Comparison of ENCODE assay signal across 8 mouse cellular contexts in the genomic region with DNA sequence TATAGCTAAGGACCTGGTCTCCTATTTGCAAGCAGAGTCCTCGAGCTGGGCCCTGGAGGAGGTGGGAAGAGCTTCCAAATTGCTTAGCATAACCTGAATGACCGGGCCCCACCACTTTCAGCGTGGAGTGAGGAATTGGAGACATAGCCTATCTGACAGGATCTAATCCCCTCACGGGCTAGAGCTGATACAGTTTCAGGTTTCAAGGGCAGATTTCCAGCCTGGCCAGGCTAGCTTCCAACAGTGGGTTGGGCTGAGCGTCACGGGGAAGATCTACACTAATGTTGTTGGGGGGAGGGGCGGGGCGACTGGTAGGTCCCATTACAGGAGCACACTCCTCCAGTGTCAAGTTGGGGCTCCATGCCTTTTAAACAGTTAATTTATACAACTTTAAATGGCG. TPM values are rescaled to one million over a fixed set of nuclear protein-coding genes. Genes with fewer than 3 reads are reported as not detected.
A peak's percentile ranks its signal among the peaks of the same experiment; 100 is the strongest.
DNase-seq lines count a peak whose midpoint lies in the region; ATAC-seq and TF ChIP-seq lines count a peak whose summit lies in the region.

No protein-coding gene starts in this region.

- intact Hi-C loops in heart, adult 2 months (cut with DNase I) = no loop called here

- peak overlapping the region; percentile 24; the same call in 1 of the 2 replicates for H3K4me2 ChIP-seq in heart, embryonic 14.5 days (ENCODE audit: low read length)
- H3K4me2 ChIP-seq in limb, embryonic 14.5 days (replicated peaks; ENCODE audit: low read depth, low read length, severe bottlenecking) = 0 out of 2 replicates have a peak overlapping the region, but pooled peaks have one; percentile 11
- peak overlapping the region; percentile 19 for H3K4me2 ChIP-seq in stomach, embryonic 14.5 days (replicated peaks; ENCODE audit: low read depth, low read length)

- DNase-seq in heart, adult 2 months = peak; percentile 62 to 66
- no peak for DNase-seq in heart, adult 8-10 months (ENCODE audit: low spot score)
- DNase-seq in brain, embryonic 14.5 days (ENCODE audit: low read depth) = peak; percentile 59
- DNase-seq in limb, embryonic 14.5 days (ENCODE audit: low spot score) = peak; percentile 85
- DNase-seq in right cerebral cortex, postnatal 36 days (ENCODE audit: low spot score in 2 of 2) = no peak
- no peak for DNase-seq in thymus, postnatal 10 days (ENCODE audit: low spot score in 2 of 2)

- no peak for ATAC-seq in heart, embryonic 14.5 days (ENCODE audit: insufficient number of reproducible peaks, insufficient read depth, low FRiP score, low read depth)
- ATAC-seq in limb, embryonic 14.5 days (ENCODE audit: low FRiP score, low read depth) = no peak
- no peak for ATAC-seq in stomach, embryonic 14.5 days (ENCODE audit: insufficient number of reproducible peaks, insufficient read depth, low FRiP score, low read depth)

- 32% methylated on average over 9 of the region's 9 CpGs for WGBS in heart, adult 2 months
- WGBS in heart, embryonic 14.5 days = 10% methylated on average over 9 of the region's 9 CpGs
- WGBS in limb, embryonic 14.5 days = 2% methylated on average over 9 of the region's 9 CpGs
- WGBS in stomach, embryonic 14.5 days = 4% methylated on average over 9 of the region's 9 CpGs

- no peaks in the 10 kb centered on the region for H3K9me3 ChIP-seq in heart, embryonic 14.5 days (ENCODE audit: control insufficient read depth, low read length)
- no peaks in the 10 kb centered on the region for H3K9me3 ChIP-seq in limb, embryonic 14.5 days (ENCODE audit: control insufficient read depth, low read length)
- H3K9me3 ChIP-seq in stomach, embryonic 14.5 days (ENCODE audit: control insufficient read depth, low read depth, low read length) = no peaks in the 10 kb centered on the region

- no peak overlapping the region for H3K9ac ChIP-seq in heart, adult 2 months (ENCODE audit: low read depth, low read length)
- H3K9ac ChIP-seq in heart, embryonic 14.5 days (ENCODE audit: low read length) = peak overlapping the region; percentile 2; the same call in 1 of the 2 replicates
- no peak overlapping the region for H3K9ac ChIP-seq in limb, embryonic 14.5 days (ENCODE audit: low read depth, low read length, severe bottlenecking)
- no peak overlapping the region for H3K9ac ChIP-seq in stomach, embryonic 14.5 days (replicated peaks; ENCODE audit: low read depth, low read length)

- no peaks in the 10 kb centered on the region for H3K79me2 ChIP-seq in heart, adult 2 months (replicated peaks; ENCODE audit: control insufficient read depth, insufficient read depth, low read length)

- no peaks in the 10 kb centered on the region for H3K36me3 ChIP-seq in heart, adult 2 months (ENCODE audit: control insufficient read depth, insufficient read depth, low read length)
- H3K36me3 ChIP-seq in heart, embryonic 14.5 days (ENCODE audit: control insufficient read depth, insufficient read depth, low read length) = no peaks in the 10 kb centered on the region
- no peaks in the 10 kb centered on the region for H3K36me3 ChIP-seq in limb, embryonic 14.5 days (ENCODE audit: control insufficient read depth, insufficient read depth, low read length)
- no peaks in the 10 kb centered on the region for H3K36me3 ChIP-seq in stomach, embryonic 14.5 days (ENCODE audit: control insufficient read depth, insufficient read depth, low read length)

- no peak overlapping the region for H3K4me3 ChIP-seq in heart, adult 2 months
- no peak overlapping the region for H3K4me3 ChIP-seq in heart, embryonic 14.5 days (ENCODE audit: control insufficient read depth in 1 of 2, insufficient read depth in 1 of 2, low read depth in 1 of 2, low read length in 2 of 2)
- no peak overlapping the region for H3K4me3 ChIP-seq in limb, embryonic 14.5 days (replicated peaks; ENCODE audit: low read length)
- no peak overlapping the region for H3K4me3 ChIP-seq in stomach, embryonic 14.5 days (ENCODE audit: low read depth, low read length)

- H3K4me1 ChIP-seq in heart, adult 2 months (ENCODE audit: control insufficient read depth, insufficient read depth, low read length) = peaks cover 16% of the 10 kb centered on the region
- H3K4me1 ChIP-seq in heart, embryonic 14.5 days (ENCODE audit: control insufficient read depth in 2 of 2, insufficient read depth in 2 of 2, low read length in 2 of 2) = peaks cover 28 to 57% of the 10 kb centered on the region in 2 experiments
- H3K4me1 ChIP-seq in limb, embryonic 14.5 days (ENCODE audit: control insufficient read depth, insufficient read depth, low read length) = peaks cover 56% of the 10 kb centered on the region
- peaks cover 51% of the 10 kb centered on the region for H3K4me1 ChIP-seq in stomach, embryonic 14.5 days (ENCODE audit: control insufficient read depth, insufficient read depth, low read length)

- TF ChIP-seq EP300 in heart, adult 2 months (IDR thresholded peaks at IDR 0.05; ENCODE audit: insufficient read depth, low read depth, low read length) = no peak

- H3K27ac ChIP-seq in heart, adult 2 months = peak overlapping the region; percentile 33; the same call in 1 of the 2 replicates
- H3K27ac ChIP-seq in heart, embryonic 14.5 days (replicated peaks in 1 of 2; ENCODE audit: control insufficient read depth in 1 of 2, insufficient read depth in 1 of 2, low read depth in 2 of 2, low read length in 2 of 2) = no peak overlapping the region; a peak in 1 of 4 replicates
- H3K27ac ChIP-seq in limb, embryonic 14.5 days (replicated peaks; ENCODE audit: low read depth, low read length) = 0 out of 2 replicates have a peak overlapping the region, but pooled peaks have one; percentile 28
- H3K27ac ChIP-seq in stomach, embryonic 14.5 days (ENCODE audit: low read length) = peak overlapping the region; percentile 56

- no peak for TF ChIP-seq CTCF in heart, adult 2 months (IDR thresholded peaks at IDR 0.05)
- no peak for TF ChIP-seq CTCF in brain, embryonic 14.5 days (IDR thresholded peaks at IDR 0.05; ENCODE audit: borderline replicate concordance, extremely low read depth, insufficient read depth, insufficient read length)

- no peak for TF ChIP-seq POLR2A in heart, adult 2 months (IDR thresholded peaks at IDR 0.05; ENCODE audit: insufficient read depth, low read depth, low read length)
- no peak for TF ChIP-seq POLR2A in brain, embryonic 14.5 days (IDR thresholded peaks at IDR 0.05; ENCODE audit: borderline replicate concordance, extremely low read depth, insufficient read depth, insufficient read length, poor library complexity, severe bottlenecking)
- TF ChIP-seq POLR2A in limb, embryonic 14.5 days (IDR thresholded peaks at IDR 0.05; ENCODE audit: borderline replicate concordance, extremely low read depth, insufficient read depth, insufficient read length) = no peak

- no peaks in the 10 kb centered on the region for H3K27me3 ChIP-seq in heart, adult 2 months (ENCODE audit: control insufficient read depth, insufficient read depth, low read length)
- no peaks in the 10 kb centered on the region for H3K27me3 ChIP-seq in heart, embryonic 14.5 days (ENCODE audit: control insufficient read depth, insufficient read depth, low read length)
- no peaks in the 10 kb centered on the region for H3K27me3 ChIP-seq in limb, embryonic 14.5 days (ENCODE audit: control insufficient read depth, insufficient read depth, low read length)
- no peaks in the 10 kb centered on the region for H3K27me3 ChIP-seq in stomach, embryonic 14.5 days (ENCODE audit: control insufficient read depth, insufficient read depth, low read length)

RNA-seq across cellular contexts. Expression of gene Pcbp4, which starts 2.4 kb away (rescaled TPM):
- 10 to 100 TPM; 70.0 to 74.6 TPM for total RNA-seq in heart, adult 2 months (2021)
- 92.8 and 95.8 TPM in 2 replicates for polyA plus RNA-seq in heart, adult 2 months (2012; rRNA removed)
- 10 to 100 TPM; 72.2 to 76.0 (median 74.5) TPM for total RNA-seq in heart, adult 8-10 months (2022)
- 607 and 743 TPM in 2 replicates for polyA plus RNA-seq in brain, embryonic 14.5 days (2012; rRNA removed)
- polyA plus RNA-seq in heart, embryonic 14.5 days (2014; fragmentation: Nextera tagmentation; extraction: Ambion mirVana) = 59.0 and 66.4 TPM in 2 replicates
- 238 and 328 TPM in 2 replicates for polyA plus RNA-seq in limb, embryonic 14.5 days (2012; rRNA removed)
- polyA plus RNA-seq in limb, embryonic 14.5 days (2014; fragmentation: Nextera tagmentation; extraction: Ambion mirVana) = 88.0 and 92.7 TPM in 2 replicates
- 60.9 and 61.2 TPM in 2 replicates for polyA plus RNA-seq in stomach, embryonic 14.5 days (2014; fragmentation: Nextera tagmentation; extraction: Ambion mirVana)

RNA-seq across cellular contexts. Expression of gene Abhd14a, which starts 3.2 kb away (rescaled TPM):
- 10 to 100 TPM; 18.7 to 21.8 TPM for total RNA-seq in heart, adult 2 months (2021)
- polyA plus RNA-seq in heart, adult 2 months (2012; rRNA removed) = 33.2 and 43.0 TPM in 2 replicates
- total RNA-seq in heart, adult 8-10 months (2022) = 10 to 100 TPM; 17.5 to 20.6 (median 19.5) TPM
- polyA plus RNA-seq in brain, embryonic 14.5 days (2012; rRNA removed) = 59.1 and 68.9 TPM in 2 replicates
- 55.9 and 57.5 TPM in 2 replicates for polyA plus RNA-seq in heart, embryonic 14.5 days (2014; fragmentation: Nextera tagmentation; extraction: Ambion mirVana)
- polyA plus RNA-seq in limb, embryonic 14.5 days (2012; rRNA removed) = 79.9 and 87.1 TPM in 2 replicates
- polyA plus RNA-seq in limb, embryonic 14.5 days (2014; fragmentation: Nextera tagmentation; extraction: Ambion mirVana) = 69.5 and 74.0 TPM in 2 replicates
- 52.3 and 57.1 TPM in 2 replicates for polyA plus RNA-seq in stomach, embryonic 14.5 days (2014; fragmentation: Nextera tagmentation; extraction: Ambion mirVana)

RNA-seq across cellular contexts. Expression of gene Abhd14b, which starts 3.4 kb away (rescaled TPM):
- total RNA-seq in heart, adult 2 months (2021) = 1 to 10 TPM; 6.6 to 6.8 TPM
- polyA plus RNA-seq in heart, adult 2 months (2012; rRNA removed) = 27.8 and 34.8 TPM in 2 replicates
- total RNA-seq in heart, adult 8-10 months (2022) = 10 to 100 TPM in 2 of 4 experiments, 1 to 10 TPM in 2; 6.0 to 11.8 (median 9.6) TPM
- polyA plus RNA-seq in brain, embryonic 14.5 days (2012; rRNA removed) = 12.8 and 20.4 TPM in 2 replicates
- 6.6 and 7.1 TPM in 2 replicates for polyA plus RNA-seq in heart, embryonic 14.5 days (2014; fragmentation: Nextera tagmentation; extraction: Ambion mirVana)
- polyA plus RNA-seq in limb, embryonic 14.5 days (2012; rRNA removed) = 54.5 and 64.6 TPM in 2 replicates
- polyA plus RNA-seq in limb, embryonic 14.5 days (2014; fragmentation: Nextera tagmentation; extraction: Ambion mirVana) = 41.2 and 44.6 TPM in 2 replicates
- polyA plus RNA-seq in stomach, embryonic 14.5 days (2014; fragmentation: Nextera tagmentation; extraction: Ambion mirVana) = 26.3 and 32.6 TPM in 2 replicates

RNA-seq across cellular contexts. Expression of gene Acy1, which starts 12.5 kb away (rescaled TPM):
- total RNA-seq in heart, adult 2 months (2021) = 10 to 100 TPM; 20.1 to 26.7 TPM
- 12.0 and 12.5 TPM in 2 replicates for polyA plus RNA-seq in heart, adult 2 months (2012; rRNA removed)
- 10 to 100 TPM; 23.1 to 28.9 (median 25.7) TPM for total RNA-seq in heart, adult 8-10 months (2022)
- 14.9 and 15.7 TPM in 2 replicates for polyA plus RNA-seq in brain, embryonic 14.5 days (2012; rRNA removed)
- polyA plus RNA-seq in heart, embryonic 14.5 days (2014; fragmentation: Nextera tagmentation; extraction: Ambion mirVana) = 22.8 and 24.8 TPM in 2 replicates
- 34.4 and 35.1 TPM in 2 replicates for polyA plus RNA-seq in limb, embryonic 14.5 days (2012; rRNA removed)
- 45.6 and 45.8 TPM in 2 replicates for polyA plus RNA-seq in limb, embryonic 14.5 days (2014; fragmentation: Nextera tagmentation; extraction: Ambion mirVana)
- polyA plus RNA-seq in stomach, embryonic 14.5 days (2014; fragmentation: Nextera tagmentation; extraction: Ambion mirVana) = 41.2 and 43.1 TPM in 2 replicates

RNA-seq across cellular contexts. Expression of gene Gpr62, which starts 15.1 kb away (rescaled TPM):
- total RNA-seq in heart, adult 2 months (2021) = not detected
- polyA plus RNA-seq in heart, adult 2 months (2012; rRNA removed) = 0.12 TPM in 1 of 2 replicates, not detected in the other
- under 1 TPM in 1 of 4 experiments, not detected in 3; 0.19 TPM for total RNA-seq in heart, adult 8-10 months (2022)
- 0.35 and 0.52 TPM in 2 replicates for polyA plus RNA-seq in brain, embryonic 14.5 days (2012; rRNA removed)
- polyA plus RNA-seq in heart, embryonic 14.5 days (2014; fragmentation: Nextera tagmentation; extraction: Ambion mirVana) = 0.30 and 0.46 TPM in 2 replicates
- polyA plus RNA-seq in limb, embryonic 14.5 days (2012; rRNA removed) = 0.47 and 0.70 TPM in 2 replicates
- 0.51 and 0.58 TPM in 2 replicates for polyA plus RNA-seq in limb, embryonic 14.5 days (2014; fragmentation: Nextera tagmentation; extraction: Ambion mirVana)
- 0.50 and 0.68 TPM in 2 replicates for polyA plus RNA-seq in stomach, embryonic 14.5 days (2014; fragmentation: Nextera tagmentation; extraction: Ambion mirVana)

Comparison
In these comparisons a context has a peak if more than half of its experiments do, and no peak if none do; other contexts are left out.
1. DNase-seq: peak in heart, adult 2 months (2 of 2), brain, embryonic 14.5 days (single experiment) and limb, embryonic 14.5 days (single experiment); none in heart, adult 8-10 months (single experiment), right cerebral cortex, postnatal 36 days (0 of 2) and thymus, postnatal 10 days (0 of 2).
2. H3K27ac ChIP-seq: peak in heart, adult 2 months (single experiment), limb, embryonic 14.5 days (single experiment) and stomach, embryonic 14.5 days (single experiment); none in heart, embryonic 14.5 days (0 of 2).
3. Peak in every context shown above with its lines, with median percentiles within 50 percentile points of each other: H3K4me2 ChIP-seq.